Mouse (Mus musculus): ENCODE data around the gene Cdk4. TPM values are rescaled to one million over a fixed set of nuclear protein-coding genes. Genes with fewer than 3 reads are reported as not detected.

Gene Cdk4
- polyA plus RNA-seq, 1 experiment, result 106 TPM

- DNase-seq (ENCODE audit: low read depth in 1 of 2, low spot score in 2 of 2), result no peak
- Histone ChIP-seq H3K4me1 (ENCODE audit: control insufficient read depth, insufficient read depth, insufficient read length) (peaks cover 5% of the 10 kb centered on the region), H3K4me3 (ENCODE audit: extremely low read depth, insufficient read depth, insufficient read length) (no peak overlapping the region), H3K36me3 (ENCODE audit: control insufficient read depth, insufficient read depth, low read length) (peaks cover 3% of the 10 kb centered on the region), H3K27me3 (ENCODE audit: control insufficient read depth, insufficient read depth, low read length) (peaks cover 7% of the 10 kb centered on the region; the same call in 1 of the 2 replicates), H3K27ac (ENCODE audit: insufficient read depth, low read length) (no peak overlapping the region)
- no peak for TF ChIP-seq CTCF (IDR thresholded peaks at IDR 0.05; ENCODE audit: extremely low read depth, insufficient read depth, insufficient read length, insufficient replicate concordance)
- no peak for TF ChIP-seq POLR2A (IDR thresholded peaks at IDR 0.05; ENCODE audit: low read depth, low read length)
- WGBS, result 94% methylated on average over 6 of the region's 6 CpGs
Observed at GRCm38 (mm10) chr10:127043187-127043586, 20.1 kb upstream of the Cdk4 start.

DNA sequence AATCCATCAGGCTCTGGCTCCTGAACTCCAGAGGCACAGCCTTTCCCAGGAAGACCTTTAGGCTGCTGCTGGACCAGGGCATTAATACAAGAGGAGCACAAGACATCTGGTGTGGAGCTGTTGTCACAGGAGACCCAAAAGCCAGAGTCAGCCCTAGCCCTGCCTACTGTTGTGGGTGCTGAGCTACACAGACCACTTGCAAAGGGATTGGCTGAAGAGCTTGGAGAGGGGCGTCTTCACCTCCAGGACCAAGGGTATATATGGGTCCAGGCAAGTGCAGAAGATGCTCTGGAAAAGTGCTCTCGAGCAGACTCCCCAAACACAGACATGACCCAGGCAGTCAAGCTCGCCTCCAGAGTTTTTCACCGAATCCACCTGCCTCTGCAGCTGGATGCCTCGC, 15.4 kb upstream of the Cdk4 start, which contains the start of gene Cyp27b1:
Cyp27b1 (plus strand) TSS at position 297 of the 400 bp plus-strand sequence.
- H3K27me3 ChIP-seq (ENCODE audit: control insufficient read depth, insufficient read depth, low read length), result no peaks in the 10 kb centered on the region; the same call in 1 of the 2 replicates
- peaks cover 3% of the 10 kb centered on the region for H3K36me3 ChIP-seq (ENCODE audit: control insufficient read depth, insufficient read depth, low read length)
- no peak for DNase-seq (ENCODE audit: low read depth in 1 of 2, low spot score in 2 of 2)
- H3K4me3 ChIP-seq (ENCODE audit: extremely low read depth, insufficient read depth, insufficient read length), result no peak within 1 kb of the TSS
- H3K4me1 ChIP-seq (ENCODE audit: control insufficient read depth, insufficient read depth, insufficient read length), result peaks cover 5% of the 10 kb centered on the region; the same call in 1 of the 2 replicates
- WGBS, result 53% methylated on average over 5 of the region's 5 CpGs
- TF ChIP-seq POLR2A (IDR thresholded peaks at IDR 0.05; ENCODE audit: low read depth, low read length) (no peak), CTCF (IDR thresholded peaks at IDR 0.05; ENCODE audit: extremely low read depth, insufficient read depth, insufficient read length, insufficient replicate concordance) (no peak)
- no peak within 1 kb of the TSS for H3K27ac ChIP-seq (ENCODE audit: insufficient read depth, low read length)

GRCm38 (mm10) chr10:127048608-127049394, 14.5 kb upstream of the Cdk4 start:
- 12% methylated on average over 35 of the region's 35 CpGs for WGBS
- no peak overlapping the region for H3K27ac ChIP-seq (ENCODE audit: insufficient read depth, low read length)
- H3K4me3 ChIP-seq (ENCODE audit: extremely low read depth, insufficient read depth, insufficient read length), result no peak overlapping the region
- no peaks in the 10 kb centered on the region; the same call in 1 of the 2 replicates for H3K27me3 ChIP-seq (ENCODE audit: control insufficient read depth, insufficient read depth, low read length)
- H3K4me1 ChIP-seq (ENCODE audit: control insufficient read depth, insufficient read depth, insufficient read length), result peaks cover 5% of the 10 kb centered on the region; the same call in 1 of the 2 replicates
- TF ChIP-seq POLR2A (IDR thresholded peaks at IDR 0.05; ENCODE audit: low read depth, low read length) (no peak), CTCF (IDR thresholded peaks at IDR 0.05; ENCODE audit: extremely low read depth, insufficient read depth, insufficient read length, insufficient replicate concordance) (no peak)
- peaks cover 3% of the 10 kb centered on the region for H3K36me3 ChIP-seq (ENCODE audit: control insufficient read depth, insufficient read depth, low read length)
- no peak for DNase-seq (ENCODE audit: low read depth in 1 of 2, low spot score in 2 of 2)

GRCm38 (mm10) chr10:127049395-127050118, 13.8 kb upstream of the Cdk4 start:
- no peak for DNase-seq (ENCODE audit: low read depth in 1 of 2, low spot score in 2 of 2)
- Histone ChIP-seq H3K4me3 (ENCODE audit: extremely low read depth, insufficient read depth, insufficient read length) (peak overlapping the region; percentile 9), H3K27me3 (ENCODE audit: control insufficient read depth, insufficient read depth, low read length) (no peaks in the 10 kb centered on the region; the same call in 1 of the 2 replicates), H3K36me3 (ENCODE audit: control insufficient read depth, insufficient read depth, low read length) (peaks cover 3% of the 10 kb centered on the region), H3K4me1 (ENCODE audit: control insufficient read depth, insufficient read depth, insufficient read length) (peaks cover 5% of the 10 kb centered on the region; the same call in 1 of the 2 replicates), H3K27ac (ENCODE audit: insufficient read depth, low read length) (no peak overlapping the region)
- TF ChIP-seq POLR2A (IDR thresholded peaks at IDR 0.05; ENCODE audit: low read depth, low read length) (no peak), CTCF (IDR thresholded peaks at IDR 0.05; ENCODE audit: extremely low read depth, insufficient read depth, insufficient read length, insufficient replicate concordance) (no peak)
- 5% methylated on average over 29 of the region's 29 CpGs for WGBS

- 5% methylated on average over 10 of the region's 10 CpGs for WGBS
Observed at GRCm38 (mm10) chr10:127050119-127050474, 13.2 kb upstream of the Cdk4 start.

DNA sequence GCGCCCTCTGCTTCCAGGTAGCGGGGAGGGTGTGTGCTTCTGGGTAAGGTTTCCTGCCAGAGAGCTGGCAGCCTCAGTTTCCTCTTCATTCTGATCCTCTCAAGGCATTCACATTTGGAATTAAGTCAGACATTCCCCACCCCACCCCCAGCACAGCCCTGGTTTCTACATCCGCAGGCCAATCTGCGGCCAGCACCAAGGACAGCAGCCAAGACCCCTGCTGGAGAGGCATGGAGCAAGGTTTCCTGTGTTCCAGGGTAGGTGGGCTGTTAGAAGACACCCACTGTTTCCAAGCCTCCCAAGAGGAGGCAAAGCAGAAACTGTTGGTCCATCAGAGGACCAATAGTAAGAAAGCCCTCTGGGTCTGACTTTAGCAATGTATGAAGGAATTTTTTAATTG, 8.7 kb upstream of the Cdk4 start:
- Histone ChIP-seq H3K4me3 (ENCODE audit: extremely low read depth, insufficient read depth, insufficient read length) (no peak overlapping the region), H3K27me3 (ENCODE audit: control insufficient read depth, insufficient read depth, low read length) (peaks cover 3% of the 10 kb centered on the region), H3K36me3 (ENCODE audit: control insufficient read depth, insufficient read depth, low read length) (no peaks in the 10 kb centered on the region), H3K4me1 (ENCODE audit: control insufficient read depth, insufficient read depth, insufficient read length) (peaks cover 13% of the 10 kb centered on the region; the same call in 1 of the 2 replicates), H3K27ac (ENCODE audit: insufficient read depth, low read length) (no peak overlapping the region)
- DNase-seq (ENCODE audit: low read depth in 1 of 2, low spot score in 2 of 2), result no peak
- 93% methylated on average over 4 of the region's 4 CpGs for WGBS
- no peak for TF ChIP-seq CTCF (IDR thresholded peaks at IDR 0.05; ENCODE audit: extremely low read depth, insufficient read depth, insufficient read length, insufficient replicate concordance)

More at GRCm38 (mm10) chr10:127050119-127050474, 13.2 kb upstream of the Cdk4 start:
- H3K27ac ChIP-seq (ENCODE audit: insufficient read depth, low read length), result no peak overlapping the region
- no peak for DNase-seq (ENCODE audit: low read depth in 1 of 2, low spot score in 2 of 2)
- H3K27me3 ChIP-seq (ENCODE audit: control insufficient read depth, insufficient read depth, low read length), result no peaks in the 10 kb centered on the region; the same call in 1 of the 2 replicates
- no peaks in the 10 kb centered on the region for H3K36me3 ChIP-seq (ENCODE audit: control insufficient read depth, insufficient read depth, low read length)
- H3K4me1 ChIP-seq (ENCODE audit: control insufficient read depth, insufficient read depth, insufficient read length), result peaks cover 5% of the 10 kb centered on the region; the same call in 1 of the 2 replicates
- TF ChIP-seq CTCF (IDR thresholded peaks at IDR 0.05; ENCODE audit: extremely low read depth, insufficient read depth, insufficient read length, insufficient replicate concordance), result no peak
- TF ChIP-seq POLR2A (IDR thresholded peaks at IDR 0.05; ENCODE audit: low read depth, low read length), result no peak
- no peak overlapping the region for H3K4me3 ChIP-seq (ENCODE audit: extremely low read depth, insufficient read depth, insufficient read length)
